Mouse (Mus musculus): ENCODE results near the gene Olfr1382.
"Not testable (repeated sequence)": the region's sequence is repeated elsewhere in the genome, so short reads cannot be mapped to it uniquely, and the experiment has no call there.

Olfr1382 gene

DNA sequence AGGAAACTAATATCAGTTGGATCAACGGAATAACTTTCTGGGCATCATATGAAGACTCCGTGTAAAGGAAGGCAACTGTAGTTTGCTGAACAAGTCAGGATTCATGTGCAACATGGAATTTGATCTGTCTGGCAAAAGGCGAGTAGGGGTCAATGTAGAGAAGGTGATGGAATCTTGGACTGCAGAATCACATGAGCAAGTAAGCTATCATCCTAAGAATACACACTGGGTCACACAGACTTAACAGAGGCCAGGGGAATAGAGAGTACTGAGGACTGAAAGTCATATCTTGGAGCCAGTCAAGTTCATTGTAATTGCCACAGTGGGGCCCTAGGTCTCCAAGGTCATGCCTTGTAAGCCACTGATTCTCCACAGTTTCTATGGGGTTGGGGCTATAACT lies at the start of gene Olfr1382:
Olfr1382 (plus strand) TSS at position 301 of the 400 bp plus-strand sequence.
- in situ Hi-C loops (cut with MboI, MseI) = no loop called here

GRCm38 (mm10) chr11:49485973-49486372 lies 42.1 kb upstream of the Olfr1382 start:
- in situ Hi-C loops (cut with MboI, MseI) = no loop called here

- in situ Hi-C loops (cut with MboI, MseI) = not testable (repeated sequence)
Measured at GRCm38 (mm10) chr11:49488770-49489169, 39.3 kb upstream of the Olfr1382 start, which contains the start of gene Olfr1385. Gene Olfr1385, plus strand, starts transcription at chr11:49489070.

DNA sequence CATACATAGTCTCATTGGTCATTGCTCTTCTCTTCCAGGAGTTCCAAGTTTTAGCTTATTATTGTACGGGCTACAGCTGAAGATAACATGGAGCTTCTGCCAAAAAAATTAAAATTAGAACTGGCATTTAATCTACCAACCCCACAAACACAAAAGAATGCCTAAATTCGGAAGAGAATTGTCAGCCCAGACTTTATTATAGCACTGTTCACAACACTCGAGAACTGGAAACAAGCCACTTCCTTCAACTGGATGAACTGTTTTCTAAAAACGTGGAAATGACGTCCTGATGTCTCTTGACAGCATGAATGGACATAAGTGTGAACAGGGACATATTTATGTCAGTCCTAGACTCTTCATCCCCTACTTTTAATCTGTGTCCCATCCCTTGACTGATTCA lies 10.0 kb upstream of the Olfr1382 start:
- in situ Hi-C loops (cut with MboI, MseI) = no loop called here

GRCm38 (mm10) chr11:49519348-49519747 lies 8.7 kb upstream of the Olfr1382 start, which contains the start of gene Olfr1383:
Gene Olfr1383, plus strand, starts transcription at chr11:49519648.
- in situ Hi-C loops (cut with MboI, MseI) = no loop called here

DNA sequence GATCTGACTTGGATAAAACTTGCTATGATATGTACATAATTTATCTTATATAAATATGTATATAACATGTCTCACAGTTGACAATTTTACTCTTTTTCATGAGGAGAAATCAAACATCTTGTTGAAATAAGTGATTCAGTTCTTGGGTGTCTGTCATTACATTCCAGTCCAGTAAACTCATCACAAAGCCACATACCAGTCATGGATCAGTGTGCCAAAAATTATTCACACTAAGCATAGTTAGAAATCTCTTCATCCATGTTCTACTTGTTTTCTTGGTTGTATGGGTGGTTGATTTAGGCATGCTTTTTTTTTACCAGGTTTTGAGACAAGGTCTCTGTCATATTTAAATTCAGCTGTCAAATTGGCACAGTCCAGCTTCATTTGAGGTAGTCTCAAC lies 4.7 kb downstream of the Olfr1382 start:
- in situ Hi-C loops (cut with MboI, MseI) = no loop called here

GRCm38 (mm10) chr11:49536631-49537030 lies 8.6 kb downstream of the Olfr1382 start:
- in situ Hi-C loops (cut with MboI, MseI) = not testable (repeated sequence)

- in situ Hi-C loops (cut with MboI, MseI) = not testable (repeated sequence)
Measured at GRCm38 (mm10) chr11:49543149-49543548, 15.1 kb downstream of the Olfr1382 start, which contains the start of gene Olfr1381. Gene Olfr1381, plus strand, starts transcription at chr11:49543449.

DNA sequence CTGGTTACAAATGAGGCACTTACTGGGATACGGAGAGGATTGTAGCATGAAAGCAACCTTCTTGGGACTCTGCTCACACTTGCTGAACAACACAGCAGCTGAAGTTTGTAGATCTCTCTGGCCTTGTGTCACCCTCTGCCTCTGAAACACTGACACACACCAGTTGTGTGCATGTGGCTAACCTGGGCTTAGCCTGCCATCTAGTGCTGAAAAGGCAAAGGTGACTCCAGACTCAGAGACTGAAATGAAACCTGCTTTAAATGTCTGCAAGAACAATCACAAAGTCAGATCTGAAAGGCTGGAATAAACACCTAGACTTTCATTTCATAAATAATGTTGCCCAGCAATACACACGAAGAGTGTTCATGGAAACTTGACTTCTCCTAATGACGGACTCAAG lies 26.0 kb downstream of the Olfr1382 start:
- in situ Hi-C loops (cut with MboI, MseI) = loop anchor here (25.0 kb wide), 1 partner anchor 367 kb away; the partner anchor contains the start of gene Btnl9

DNA sequence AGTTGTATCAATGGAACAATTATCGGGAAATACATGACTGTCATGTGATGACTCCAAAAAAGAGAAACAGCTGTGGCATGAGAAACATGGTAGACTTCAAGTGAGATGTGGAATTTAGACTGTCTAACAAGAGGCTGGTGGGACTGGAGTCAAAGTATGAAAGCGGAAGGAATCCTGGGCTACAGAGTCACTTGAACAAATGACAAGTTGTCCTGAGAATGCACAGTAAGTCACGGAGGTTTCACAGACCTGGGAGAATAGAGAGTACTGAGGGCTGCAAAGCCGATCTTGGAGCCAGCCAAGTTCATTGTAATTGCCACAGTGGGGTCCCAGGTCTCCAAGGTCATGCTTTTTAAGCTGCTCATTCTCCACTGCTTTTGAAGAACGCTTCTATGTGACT lies 28.5 kb downstream of the Olfr1382 start, which contains the start of gene Olfr1380:
Olfr1380 (plus strand) TSS at position 301 of the 400 bp plus-strand sequence.
- in situ Hi-C loops (cut with MboI, MseI) = loop anchor here (25.0 kb wide), 1 partner anchor 369 kb away; the partner anchor contains the start of gene Btnl9

DNA sequence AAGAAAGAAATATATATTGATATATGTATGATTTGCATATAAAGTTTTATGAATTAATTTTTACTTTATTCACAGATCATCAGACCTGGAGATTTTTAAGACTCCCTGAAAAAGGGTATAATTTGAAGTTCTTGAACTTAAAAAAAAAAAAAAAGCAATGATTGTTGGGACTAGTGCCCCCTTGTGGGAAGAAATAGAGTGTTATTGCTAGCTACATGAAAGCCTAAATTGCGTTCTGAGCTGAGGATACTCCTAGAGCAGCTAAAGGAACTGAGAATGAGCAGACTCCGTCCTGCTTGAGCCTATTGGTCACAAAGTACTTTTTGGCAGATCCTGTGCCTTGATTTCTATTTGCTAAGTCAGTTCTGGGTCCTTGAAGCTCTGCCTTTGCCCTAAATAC lies 47.0 kb downstream of the Olfr1382 start:
- in situ Hi-C loops (cut with MboI, MseI) = not testable (repeated sequence)

- in situ Hi-C loops (cut with MboI, MseI) = loop anchor here (10.0 kb wide), 2 partner anchors 1594 to 1714 kb away; no protein-coding TSS in a partner anchor
Measured at GRCm38 (mm10) chr11:49580452-49580851, 52.4 kb downstream of the Olfr1382 start.

All from T-helper 2 cell (primary cell).